Mouse (Mus musculus): ENCODE results near the gene Ciita. TPM values are rescaled to one million over a fixed set of nuclear protein-coding genes. Genes with fewer than 3 reads are reported as not detected.
A peak's percentile ranks its signal among the peaks of the same experiment; 100 is the strongest.

The Ciita gene
- total RNA-seq, 2 experiments from 2014 or later: 2.7 TPM; not detected in 1

DNA sequence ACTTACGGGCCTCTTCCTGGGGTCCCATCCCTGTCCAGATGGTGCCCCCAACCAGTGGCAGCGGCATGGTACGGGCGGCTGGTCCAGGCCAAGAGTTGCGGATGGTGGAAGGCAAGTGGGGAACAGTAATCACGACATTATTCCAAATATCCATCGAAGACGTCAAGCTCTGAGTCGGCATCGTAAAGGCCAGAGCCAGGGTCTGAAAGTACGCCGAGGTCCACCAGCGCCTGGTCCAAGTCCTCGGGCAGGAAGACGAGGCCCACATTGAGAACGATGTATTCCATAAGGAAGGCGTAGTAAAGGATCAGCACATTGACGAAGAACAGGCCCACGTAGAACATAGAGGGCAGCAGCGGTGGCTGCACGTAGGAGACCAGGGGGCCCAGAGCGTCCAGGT is 62.4 kb downstream of the Ciita start:
- no peak for ATAC-seq (replicated peaks; ENCODE audit: low FRiP score, poor library complexity, severe bottlenecking)

DNA sequence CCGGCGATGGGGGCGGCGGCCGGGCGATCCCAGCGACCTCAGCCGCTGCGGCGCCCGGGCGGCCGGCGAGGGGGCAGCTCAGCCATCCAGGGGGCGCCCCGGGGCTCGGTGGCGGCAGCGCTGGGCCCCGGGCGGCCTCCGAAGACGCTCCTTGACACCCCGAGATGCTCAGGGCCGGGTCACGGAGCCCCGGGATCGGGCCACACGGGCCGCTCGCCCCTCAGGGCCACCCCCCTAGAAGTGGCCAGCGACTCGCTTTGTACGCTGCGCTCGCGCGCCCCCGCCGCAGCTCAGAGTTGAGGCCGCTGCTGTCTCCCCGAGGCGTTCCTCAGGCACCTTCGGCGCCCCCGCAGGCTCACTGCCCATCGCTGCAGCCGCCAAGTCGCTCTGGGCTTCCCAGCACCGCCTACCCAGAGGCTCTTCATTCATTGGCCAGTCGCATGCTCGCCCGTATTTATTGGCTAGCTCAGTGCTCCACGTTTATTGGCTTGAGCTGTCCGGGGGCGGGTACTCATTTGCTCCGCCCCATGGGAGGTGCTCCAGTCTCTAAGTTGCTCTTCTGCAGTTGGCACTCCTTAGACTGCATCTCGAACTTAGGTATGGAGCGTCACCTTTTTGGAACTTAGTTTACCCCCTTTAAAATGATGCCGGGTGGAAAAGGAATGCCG is 63.0 kb downstream of the Ciita start, which contains the start of gene Dexi:
Dexi (minus strand) TSS at position 357 of the 668 bp plus-strand sequence.
- ATAC-seq (replicated peaks; ENCODE audit: low FRiP score, poor library complexity, severe bottlenecking): peak; percentile 94

DNA sequence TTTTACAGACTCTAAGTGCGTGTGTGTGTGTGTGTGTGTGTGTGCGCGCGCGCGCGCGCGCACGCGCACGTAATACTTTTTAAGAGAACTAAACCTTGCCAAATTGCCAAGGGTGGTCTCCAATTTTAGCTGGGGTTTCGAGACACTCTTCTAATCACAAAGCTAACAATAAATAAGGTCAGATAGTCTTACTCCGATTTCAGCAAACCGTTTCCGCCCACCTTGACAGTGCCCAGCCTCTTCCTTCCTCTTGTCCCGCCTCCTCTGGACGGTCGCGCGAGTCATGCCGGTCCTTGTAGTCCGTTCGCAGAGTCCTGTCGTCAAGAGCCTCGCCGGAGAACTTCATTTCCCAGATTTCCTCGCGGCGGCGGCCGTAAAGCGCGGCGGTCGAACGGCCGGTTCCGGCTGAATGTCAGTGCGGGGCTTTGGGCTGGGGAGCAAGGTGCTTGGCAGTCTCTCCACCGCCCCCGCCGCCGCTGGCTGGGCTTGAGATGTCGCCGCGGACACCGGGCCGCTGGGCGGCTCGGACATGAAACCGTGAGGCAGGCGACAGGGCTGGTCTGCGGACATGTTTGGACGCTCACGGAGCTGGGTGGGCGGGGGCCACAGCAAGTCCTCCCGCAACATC is 65.2 kb downstream of the Ciita start, which contains the start of gene Clec16a:
Clec16a (plus strand) TSS at position 345 of the 628 bp plus-strand sequence.
- ATAC-seq (replicated peaks; ENCODE audit: low FRiP score, poor library complexity, severe bottlenecking): peak; percentile 89

DNA sequence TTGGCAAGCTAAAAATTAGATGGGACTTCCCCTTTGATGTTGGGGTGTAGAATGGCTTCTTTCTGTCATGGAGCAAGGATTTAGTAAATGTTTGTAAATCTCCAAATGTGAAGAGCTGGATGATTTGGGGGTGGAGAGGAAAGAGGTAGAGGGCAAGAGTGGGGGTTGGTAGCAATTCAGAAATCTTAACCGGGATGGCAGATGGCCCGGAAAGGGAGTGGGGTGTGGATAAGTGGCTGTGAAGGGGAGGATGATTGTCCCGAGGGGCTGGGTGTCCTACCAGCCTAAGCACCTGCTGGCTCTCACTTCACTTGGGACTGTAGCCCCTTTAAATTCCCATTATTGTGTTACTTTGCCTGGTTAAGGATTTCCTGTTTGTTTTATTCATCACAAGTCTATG is 67.0 kb downstream of the Ciita start:
- ATAC-seq (replicated peaks; ENCODE audit: low FRiP score, poor library complexity, severe bottlenecking): no peak

DNA sequence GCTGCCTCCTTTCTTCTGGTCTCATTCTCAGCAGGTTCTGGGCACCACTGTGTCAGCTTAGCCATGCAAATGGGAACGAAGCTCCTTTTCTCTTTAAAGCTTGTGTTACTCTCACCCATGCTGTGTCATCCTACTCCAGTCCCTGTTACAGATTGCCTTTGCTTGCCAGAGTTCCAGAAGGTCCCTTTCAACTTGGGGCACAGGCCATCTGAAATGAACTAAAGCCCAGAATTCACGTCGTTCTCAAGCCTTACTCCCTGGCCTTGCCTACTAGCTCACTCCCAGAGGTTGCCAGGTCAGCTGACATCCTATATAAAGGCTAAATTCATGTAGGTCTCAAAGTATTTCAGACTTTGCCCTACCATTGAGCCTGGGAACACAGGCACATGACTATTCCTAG is 69.1 kb downstream of the Ciita start:
- no peak for ATAC-seq (replicated peaks; ENCODE audit: low FRiP score, poor library complexity, severe bottlenecking)

DNA sequence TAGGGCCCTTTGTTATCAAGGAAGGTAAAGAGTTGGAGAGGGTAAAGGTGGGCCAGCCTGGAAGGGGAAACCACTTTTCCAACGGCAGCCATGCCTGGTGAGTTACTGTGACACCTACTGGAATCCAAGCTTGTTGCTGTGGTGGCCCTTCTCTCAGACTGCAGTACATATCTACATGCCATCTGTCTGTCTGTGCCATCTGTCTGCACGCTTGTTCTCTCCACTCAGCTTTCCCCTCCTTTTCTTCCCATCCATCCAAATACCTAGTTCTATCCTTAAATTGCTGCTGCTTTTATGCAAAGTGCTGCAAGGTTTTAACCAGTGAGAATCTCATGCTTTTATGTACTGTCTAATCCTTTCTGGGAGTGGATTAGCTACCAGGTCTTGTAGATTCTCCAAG is 69.7 kb downstream of the Ciita start:
- no peak for ATAC-seq (replicated peaks; ENCODE audit: low FRiP score, poor library complexity, severe bottlenecking)

DNA sequence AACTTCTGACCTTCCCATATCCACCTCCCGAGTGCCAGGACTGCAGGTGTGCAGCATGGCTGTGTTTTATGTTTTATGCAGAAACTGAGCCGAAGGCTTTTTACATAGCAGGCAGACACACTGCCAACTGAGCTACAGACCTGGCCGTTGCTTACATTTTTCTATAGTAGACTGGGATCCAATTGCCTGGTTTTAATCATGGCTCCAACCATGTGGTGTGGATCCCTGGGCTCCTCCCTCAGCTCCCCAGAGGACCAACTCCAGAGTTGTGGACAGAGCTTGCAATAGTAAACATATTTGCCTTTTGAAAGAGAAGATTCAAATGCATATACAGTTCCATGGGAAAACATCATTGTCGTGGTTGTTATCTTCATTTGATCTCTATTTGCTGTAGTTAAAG is 71.7 kb downstream of the Ciita start:
- ATAC-seq (replicated peaks; ENCODE audit: low FRiP score, poor library complexity, severe bottlenecking): no peak

DNA sequence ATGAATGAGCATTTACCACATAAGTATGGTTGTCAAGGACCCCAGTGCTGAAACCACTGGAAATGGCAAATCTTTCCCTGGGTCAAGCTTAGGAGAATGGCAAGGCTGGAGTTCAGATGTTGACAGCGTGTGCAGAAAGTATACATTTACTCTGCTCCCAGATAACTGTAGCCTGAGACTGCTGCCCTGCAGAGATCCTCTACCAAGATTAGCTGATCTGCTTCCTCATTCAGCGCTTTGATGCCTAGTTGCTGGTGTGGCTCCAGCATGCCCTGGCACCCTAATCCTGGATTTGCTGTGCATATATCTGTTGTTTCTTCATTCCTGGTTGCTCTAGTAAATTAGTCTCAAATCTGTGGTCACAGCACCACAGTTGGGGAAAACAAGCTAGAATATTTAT is 74.0 kb downstream of the Ciita start:
- ATAC-seq (replicated peaks; ENCODE audit: low FRiP score, poor library complexity, severe bottlenecking): no peak

DNA sequence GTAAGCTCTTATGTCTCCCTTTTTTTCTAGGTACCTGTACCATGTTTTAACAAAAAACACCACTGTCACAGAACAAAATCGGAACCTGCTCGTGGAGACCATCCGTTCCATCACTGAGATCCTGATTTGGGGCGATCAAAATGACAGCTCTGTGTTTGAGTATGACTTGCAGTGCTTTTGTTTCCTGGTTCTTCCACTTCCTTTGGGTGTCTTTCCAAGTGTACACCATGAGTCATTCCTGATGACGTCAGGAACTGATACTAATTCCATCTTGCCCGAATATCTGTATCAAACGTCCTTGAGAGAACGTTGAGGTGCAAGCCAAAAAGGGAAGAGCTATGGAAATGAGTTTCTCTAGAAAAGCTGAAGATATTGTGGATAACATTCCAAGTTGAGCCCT is 80.1 kb downstream of the Ciita start:
- no peak for ATAC-seq (replicated peaks; ENCODE audit: low FRiP score, poor library complexity, severe bottlenecking)

DNA sequence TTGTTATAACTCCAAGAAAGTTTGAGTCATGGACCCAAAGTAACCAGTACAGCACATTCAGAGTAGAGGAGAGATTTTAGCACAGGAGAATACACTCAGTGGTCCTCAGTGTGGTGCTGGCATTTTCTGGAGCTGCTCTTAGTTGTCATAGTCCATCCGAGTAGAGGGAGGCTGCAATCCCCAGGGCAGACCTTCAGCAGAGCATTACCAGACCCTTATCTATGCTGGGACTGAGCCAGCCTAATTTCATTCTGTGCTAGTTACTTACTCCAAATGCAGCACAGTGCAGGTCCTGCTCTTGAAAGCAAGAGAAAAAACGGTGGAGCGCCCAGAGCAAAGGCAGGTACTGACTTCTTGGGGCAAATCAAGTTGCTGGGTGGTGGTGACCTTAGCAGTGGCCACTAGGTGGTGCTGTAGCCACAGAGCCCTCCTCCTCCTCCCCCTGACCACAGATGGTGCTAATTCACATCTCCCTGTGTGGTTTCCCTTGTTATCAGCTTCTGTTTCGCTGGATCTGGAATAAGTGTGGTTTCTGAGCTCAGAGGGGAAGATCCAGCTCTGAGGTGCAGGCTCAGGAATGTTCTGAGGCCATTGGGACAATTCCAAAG is 85.5 kb downstream of the Ciita start:
- ATAC-seq (replicated peaks; ENCODE audit: low FRiP score, poor library complexity, severe bottlenecking): peak; percentile 88

DNA sequence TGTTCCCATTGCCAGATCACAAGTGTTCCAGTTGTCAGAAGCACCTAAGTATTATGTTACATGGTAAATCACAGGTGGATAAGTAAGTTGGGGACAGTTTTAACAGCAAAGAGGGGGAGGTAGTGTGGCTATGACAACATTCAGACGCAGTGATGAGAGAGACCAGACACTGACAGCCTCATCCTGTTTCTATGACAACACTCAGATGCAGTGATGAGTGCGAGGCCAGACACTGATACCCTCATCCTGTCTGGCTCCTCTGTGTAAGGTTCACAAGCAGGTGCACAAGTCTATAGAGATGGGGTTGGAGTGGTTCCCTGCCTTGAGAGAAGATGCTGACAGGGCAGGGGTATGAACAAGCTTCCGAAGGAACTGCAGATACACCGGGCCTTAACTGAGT is 87.3 kb downstream of the Ciita start:
- no peak for ATAC-seq (replicated peaks; ENCODE audit: low FRiP score, poor library complexity, severe bottlenecking)

DNA sequence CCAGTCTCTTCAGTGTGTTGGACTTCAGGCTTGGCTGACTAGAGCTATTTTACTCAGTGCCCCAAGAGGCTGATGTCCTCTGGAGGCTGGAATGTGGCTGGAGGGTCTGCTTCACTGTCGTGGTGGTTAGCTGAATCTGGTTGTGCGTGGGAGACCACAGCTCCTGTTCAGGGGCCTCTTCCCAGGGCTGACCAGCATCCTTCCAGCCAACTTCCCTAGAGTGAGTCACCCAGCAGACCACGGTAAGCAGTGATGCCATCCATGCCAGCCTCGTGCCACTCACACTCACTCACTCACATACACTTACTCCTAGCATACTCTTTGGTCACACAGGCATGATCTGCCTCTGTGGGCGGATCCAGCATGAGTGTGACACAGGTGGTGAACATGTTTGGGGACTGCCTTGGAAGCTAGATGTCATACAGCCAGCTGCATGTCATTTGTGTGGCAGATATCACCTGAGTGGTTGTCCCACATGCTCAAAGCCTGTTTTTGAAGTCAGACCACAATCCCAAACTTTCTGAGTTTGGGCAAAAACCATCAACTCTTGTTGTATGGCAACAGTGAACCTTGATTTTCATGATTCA is 90.0 kb downstream of the Ciita start:
- no peak for ATAC-seq (replicated peaks; ENCODE audit: low FRiP score, poor library complexity, severe bottlenecking)

DNA sequence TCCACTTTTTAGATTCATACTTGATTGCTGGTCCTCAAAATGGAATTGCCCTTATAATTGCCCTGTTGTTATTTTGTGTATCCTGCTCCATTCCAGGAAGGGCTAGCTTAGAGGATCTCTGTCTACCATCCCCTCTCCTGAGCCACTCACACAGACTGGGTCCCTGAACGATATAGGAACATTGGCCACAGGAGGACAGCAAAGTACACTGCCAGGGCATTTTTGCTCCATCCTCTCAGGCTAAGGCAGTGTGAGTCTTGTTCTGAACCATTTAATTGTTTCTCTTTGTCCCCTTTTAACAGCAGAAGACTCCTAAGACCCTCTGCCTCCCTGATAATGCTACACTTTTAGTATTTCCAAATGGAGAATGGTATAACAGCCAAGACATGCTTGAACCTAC is 90.8 kb downstream of the Ciita start:
- no peak for ATAC-seq (replicated peaks; ENCODE audit: low FRiP score, poor library complexity, severe bottlenecking)

DNA sequence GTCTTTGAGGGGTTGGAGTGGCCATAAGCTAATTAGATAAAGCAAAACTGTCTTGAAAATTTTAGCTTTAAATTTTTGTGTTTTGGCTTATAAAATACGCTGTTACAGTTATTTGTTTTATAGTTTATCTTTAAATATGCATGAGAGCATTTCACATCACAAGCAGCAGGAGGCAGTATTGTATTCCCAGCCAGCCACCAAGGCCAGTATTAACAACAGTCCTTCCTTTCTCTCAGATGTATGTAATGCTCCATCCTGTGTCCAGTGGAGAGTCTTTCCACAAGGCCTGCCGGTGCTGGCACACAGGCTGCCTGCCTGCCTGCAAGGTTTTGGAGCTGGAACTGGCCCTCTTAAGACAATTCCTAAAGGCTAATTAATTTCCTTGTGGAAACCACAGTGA is 92.0 kb downstream of the Ciita start:
- no peak for ATAC-seq (replicated peaks; ENCODE audit: low FRiP score, poor library complexity, severe bottlenecking)

DNA sequence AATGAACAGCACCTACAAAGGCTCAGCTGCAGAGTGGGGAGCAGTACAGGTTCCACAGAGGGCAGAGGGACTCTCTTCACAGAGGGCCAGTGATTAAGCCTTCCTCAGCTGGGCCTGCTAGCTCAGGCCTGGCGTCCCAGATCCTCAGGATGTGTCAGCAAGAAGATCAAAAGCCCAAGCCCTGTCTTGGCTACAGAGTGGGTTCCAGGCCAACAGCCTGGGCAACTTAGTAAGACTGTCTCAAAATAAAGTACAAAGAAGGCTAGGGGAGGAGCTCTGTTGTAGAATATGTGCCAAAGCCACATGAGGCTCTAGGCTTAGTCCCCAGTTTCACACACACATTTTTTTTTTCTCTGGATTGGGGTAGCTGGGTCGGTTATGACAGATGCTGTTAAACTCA is 95.1 kb downstream of the Ciita start:
- ATAC-seq (replicated peaks; ENCODE audit: low FRiP score, poor library complexity, severe bottlenecking): no peak

DNA sequence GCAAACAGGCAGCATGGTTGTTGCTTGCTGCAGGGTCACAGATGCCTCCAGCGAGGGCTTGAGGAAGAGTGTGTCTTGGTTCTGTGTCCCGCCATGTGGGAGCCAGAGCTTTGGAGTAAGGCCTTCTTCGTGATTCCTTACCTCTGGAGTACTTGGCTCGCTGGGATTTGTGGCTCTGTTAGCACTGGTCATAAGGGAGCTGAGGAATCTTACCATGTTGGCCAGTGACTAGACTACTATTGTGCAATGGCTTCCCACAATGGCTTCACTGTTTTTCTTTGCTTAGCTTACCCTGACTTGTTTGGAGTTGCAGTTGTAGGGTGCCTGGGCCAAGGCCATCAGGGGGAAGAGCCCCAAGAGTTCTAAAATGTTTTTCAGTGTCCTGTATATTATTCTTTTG is 96.1 kb downstream of the Ciita start:
- ATAC-seq (replicated peaks; ENCODE audit: low FRiP score, poor library complexity, severe bottlenecking): no peak

DNA sequence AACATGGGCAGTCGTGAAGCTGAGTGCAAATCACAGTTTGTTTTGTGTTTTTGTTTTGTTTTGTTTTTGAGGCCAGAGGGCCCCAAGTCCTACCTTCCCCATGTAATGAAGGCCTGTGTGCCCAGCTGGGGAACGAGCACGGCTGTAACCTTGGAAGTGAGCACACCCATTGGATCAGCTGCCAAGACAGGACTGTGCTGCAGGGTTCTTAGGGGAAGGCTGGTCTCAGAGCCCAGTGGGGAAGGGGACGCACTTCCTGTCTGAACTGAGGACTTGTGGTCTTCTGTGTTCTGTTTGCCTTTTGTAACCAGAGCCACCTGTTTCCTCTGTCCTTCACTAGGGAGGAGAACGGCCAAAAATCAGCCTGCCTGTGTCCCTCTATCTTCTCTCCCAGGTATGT is 97.7 kb downstream of the Ciita start:
- no peak for ATAC-seq (replicated peaks; ENCODE audit: low FRiP score, poor library complexity, severe bottlenecking)

Measured in erythroblast, adult 5-6 weeks (primary cell).